Mouse (Mus musculus) kidney, postnatal 36 days (tissue): ENCODE data around the gene Zfp664.

Experiments
- DNase-seq, 2 experiments: peaks; one replicate each; pipeline ENCODE4 v3.0.0; 2021 to 2022; ENCODE audit warnings: mixed read lengths in 2 of 2

Zfp664 gene

GRCm38 (mm10) chr5:124862013-124862866 lies at the start of gene Zfp664, which contains the start of gene Ccdc92:
Zfp664 (plus strand) TSS chr5:124862691.
Ccdc92 (minus strand) TSS chr5:124862424.
- peak; percentile 98 to 99 for DNase-seq

- no peak for DNase-seq
Observed at GRCm38 (mm10) chr5:124814797-124815196, 47.7 kb upstream of the Zfp664 start.

- DNase-seq: no peak
Observed at GRCm38 (mm10) chr5:124817050-124817449, 45.4 kb upstream of the Zfp664 start.

- DNase-seq: no peak
Observed at GRCm38 (mm10) chr5:124822128-124822894, 40.2 kb upstream of the Zfp664 start.

GRCm38 (mm10) chr5:124830331-124830730 lies 32.2 kb upstream of the Zfp664 start:
- DNase-seq: no peak

- DNase-seq: no peak
Observed at GRCm38 (mm10) chr5:124835218-124835617, 27.3 kb upstream of the Zfp664 start.

- DNase-seq: no peak
Observed at GRCm38 (mm10) chr5:124836075-124836474, 26.4 kb upstream of the Zfp664 start.

GRCm38 (mm10) chr5:124836621-124837020 lies 25.9 kb upstream of the Zfp664 start:
- no peak for DNase-seq

GRCm38 (mm10) chr5:124840202-124840601 lies 22.3 kb upstream of the Zfp664 start:
- DNase-seq: no peak

GRCm38 (mm10) chr5:124840669-124841068 lies 21.8 kb upstream of the Zfp664 start:
- DNase-seq: no peak

GRCm38 (mm10) chr5:124843386-124843785 lies 19.1 kb upstream of the Zfp664 start:
- DNase-seq: no peak

GRCm38 (mm10) chr5:124844929-124845328 lies 17.6 kb upstream of the Zfp664 start:
- DNase-seq: no peak

GRCm38 (mm10) chr5:124847014-124847413 lies 15.5 kb upstream of the Zfp664 start:
- DNase-seq: no peak

- no peak for DNase-seq
Observed at GRCm38 (mm10) chr5:124848994-124849393, 13.5 kb upstream of the Zfp664 start.

- no peak for DNase-seq
Observed at GRCm38 (mm10) chr5:124851572-124851971, 10.9 kb upstream of the Zfp664 start.

- DNase-seq: no peak
Observed at GRCm38 (mm10) chr5:124852294-124852693, 10.2 kb upstream of the Zfp664 start.

GRCm38 (mm10) chr5:124853079-124853478 lies 9.4 kb upstream of the Zfp664 start:
- DNase-seq: peak in 1 of 2 experiments; percentile 12

- no peak for DNase-seq
Observed at GRCm38 (mm10) chr5:124854202-124854601, 8.3 kb upstream of the Zfp664 start.

- DNase-seq: peak in 1 of 2 experiments; percentile 23
Observed at GRCm38 (mm10) chr5:124860013-124860412, 2.5 kb upstream of the Zfp664 start.

- peak in 1 of 2 experiments; percentile 40 for DNase-seq
Observed at GRCm38 (mm10) chr5:124861463-124861862, 1.0 kb upstream of the Zfp664 start.

GRCm38 (mm10) chr5:124862871-124863741 lies 615 bp downstream of the Zfp664 start:
- peak; percentile 30 to 69 for DNase-seq

GRCm38 (mm10) chr5:124868981-124869380 lies 6.5 kb downstream of the Zfp664 start:
- peak; percentile 61 to 84 for DNase-seq

- DNase-seq: peak; percentile 40 to 57
Observed at GRCm38 (mm10) chr5:124872033-124872432, 9.5 kb downstream of the Zfp664 start.
